9 mouse cellular contexts compared by ENCODE assay signal in genomic region chr9:32696717-32697116, GRCm38 (mm10).
DNase-seq lines count a peak whose midpoint lies in the region; ATAC-seq and TF ChIP-seq lines count a peak whose summit lies in the region.
"Had no signal": no experiment of that assay in that cellular context is flagged by ENCODE, and none has a peak within 500 bp of the region (broad histone marks: within the 10 kb centered on the region; RNA-seq: fewer than 3 reads in every experiment).

No protein-coding gene starts in this region.

- ATAC-seq in heart, embryonic 11.5 days (replicated peaks; ENCODE audit: insufficient number of reproducible peaks, low FRiP score, low TSS enrichment) = no peak
- ATAC-seq in kidney, embryonic 14.5 days (ENCODE audit: low FRiP score, low TSS enrichment) = no peak

- H3K9ac ChIP-seq in heart, embryonic 11.5 days (ENCODE audit: low read depth, low read length) = peak overlapping the region; percentile 80
- peak overlapping the region; percentile 80 for H3K9ac ChIP-seq in kidney, embryonic 14.5 days (ENCODE audit: low read depth, low read length)

- intact Hi-C loops in left cerebral cortex, postnatal 4 days (cut with DNase I) = no loop called here
- intact Hi-C loops in left cerebral cortex, postnatal 25 days (cut with DNase I) = loop anchor here (5.0 kb wide), 2 partner anchors 104 to 246 kb away; no protein-coding TSS in a partner anchor

- 7% methylated on average over 7 of the region's 7 CpGs for WGBS in heart, embryonic 11.5 days (ENCODE audit: insufficient replicate concordance)
- 6% methylated on average over 7 of the region's 7 CpGs for WGBS in kidney, embryonic 14.5 days
- 1% methylated on average over 7 of the region's 7 CpGs for WGBS in thymus, adult 2 months

- peak; percentile 40 for DNase-seq in left cerebral cortex, postnatal 4 days
- no peak for DNase-seq in left cerebral cortex, postnatal 25 days (ENCODE audit: low spot score in 2 of 2)
- DNase-seq in lung, postnatal 14 days = peak; percentile 80
- peak; percentile 46 for DNase-seq in thymus, adult 2 months
- no peak for DNase-seq in right cerebral cortex, adult 18-20 months

- peak overlapping the region; percentile 82; the same call in 1 of the 2 replicates for H3K4me3 ChIP-seq in bone marrow macrophage, adult 2 months (ENCODE audit: insufficient read depth, low read length)
- H3K4me3 ChIP-seq in heart, embryonic 11.5 days (ENCODE audit: low read depth, low read length) = peak overlapping the region; percentile 49
- peak overlapping the region; percentile 73 for H3K4me3 ChIP-seq in kidney, embryonic 14.5 days (ENCODE audit: low read length)
- H3K4me3 ChIP-seq in thymus, adult 2 months (ENCODE audit: control insufficient read depth, insufficient read depth, low read length) = peak overlapping the region; percentile 86

- no peaks in the 10 kb centered on the region for H3K27me3 ChIP-seq in heart, embryonic 11.5 days (ENCODE audit: control insufficient read depth, insufficient read depth, low read length)
- no peaks in the 10 kb centered on the region for H3K27me3 ChIP-seq in kidney, embryonic 14.5 days (ENCODE audit: control insufficient read depth, insufficient read depth, low read length)
- no peaks in the 10 kb centered on the region for H3K27me3 ChIP-seq in thymus, adult 2 months (ENCODE audit: control insufficient read depth, insufficient read depth, low read length)
- H3K27me3 ChIP-seq: Patski had no signal

- H3K4me2 ChIP-seq in heart, embryonic 11.5 days = peak overlapping the region; percentile 80
- peak overlapping the region; percentile 94 for H3K4me2 ChIP-seq in kidney, embryonic 14.5 days (replicated peaks; ENCODE audit: low read depth, low read length)

- no peak for TF ChIP-seq POLR2A in bone marrow macrophage, adult 2 months (IDR thresholded peaks at IDR 0.05; ENCODE audit: borderline replicate concordance, low read depth, low read length)
- TF ChIP-seq POLR2A in thymus, adult 2 months (IDR thresholded peaks at IDR 0.05; ENCODE audit: control insufficient read depth, extremely low read depth, insufficient read depth, low read length, poor library complexity) = no peak

- no peaks in the 10 kb centered on the region for H3K36me3 ChIP-seq in heart, embryonic 11.5 days (ENCODE audit: control insufficient read depth, insufficient read depth, low read length)
- H3K36me3 ChIP-seq in kidney, embryonic 14.5 days (ENCODE audit: control insufficient read depth, insufficient read depth, low read length) = peaks cover 3% of the 10 kb centered on the region; the same call in 1 of the 2 replicates
- peaks cover 32% of the 10 kb centered on the region for H3K36me3 ChIP-seq in thymus, adult 2 months (ENCODE audit: control insufficient read depth, insufficient read depth, low read length)

- H3K4me1 ChIP-seq in bone marrow macrophage, adult 2 months (ENCODE audit: control insufficient read depth, insufficient read depth, low read length) = peaks cover 5% of the 10 kb centered on the region; the same call in 1 of the 2 replicates
- no peaks in the 10 kb centered on the region; the same call in 1 of the 2 replicates for H3K4me1 ChIP-seq in heart, embryonic 11.5 days (ENCODE audit: control insufficient read depth, insufficient read depth, low read length)
- peaks cover 4% of the 10 kb centered on the region; the same call in 1 of the 2 replicates for H3K4me1 ChIP-seq in kidney, embryonic 14.5 days (ENCODE audit: control insufficient read depth, insufficient read depth, low read length)
- peaks cover 10% of the 10 kb centered on the region for H3K4me1 ChIP-seq in thymus, adult 2 months (replicated peaks; ENCODE audit: control insufficient read depth, insufficient read depth, low read length)

- H3K9me3 ChIP-seq in heart, embryonic 11.5 days (replicated peaks; ENCODE audit: control insufficient read depth, low read length) = no peaks in the 10 kb centered on the region
- H3K9me3 ChIP-seq in kidney, embryonic 14.5 days (ENCODE audit: control insufficient read depth, low read length) = no peaks in the 10 kb centered on the region

- no peak for TF ChIP-seq CTCF in bone marrow macrophage, adult 2 months (IDR thresholded peaks at IDR 0.05; ENCODE audit: low read depth, low read length)
- no peak for TF ChIP-seq CTCF in thymus, adult 2 months (IDR thresholded peaks at IDR 0.05; ENCODE audit: borderline replicate concordance, control insufficient read depth, extremely low read depth, insufficient read depth, low read length, poor library complexity)

- no peak overlapping the region for H3K27ac ChIP-seq in bone marrow macrophage, adult 2 months (ENCODE audit: insufficient read depth, low read depth, low read length)
- H3K27ac ChIP-seq in heart, embryonic 11.5 days (ENCODE audit: low read depth, low read length) = peak overlapping the region; percentile 72
- peak overlapping the region; percentile 86; the same call in 1 of the 2 replicates for H3K27ac ChIP-seq in kidney, embryonic 14.5 days (ENCODE audit: low read depth, low read length)
- peak overlapping the region; percentile 89 for H3K27ac ChIP-seq in thymus, adult 2 months (ENCODE audit: control insufficient read depth, insufficient read depth, low read length)

Comparison
In these comparisons a context has a peak if more than half of its experiments do, and no peak if none do; other contexts are left out.
1. DNase-seq: peak in left cerebral cortex, postnatal 4 days (single experiment), lung, postnatal 14 days (single experiment) and thymus, adult 2 months (single experiment); none in left cerebral cortex, postnatal 25 days (0 of 2) and right cerebral cortex, adult 18-20 months (single experiment).
2. Peak in every context shown above with its lines, with median percentiles within 50 percentile points of each other: H3K4me3 ChIP-seq.